In the genomic region with DNA sequence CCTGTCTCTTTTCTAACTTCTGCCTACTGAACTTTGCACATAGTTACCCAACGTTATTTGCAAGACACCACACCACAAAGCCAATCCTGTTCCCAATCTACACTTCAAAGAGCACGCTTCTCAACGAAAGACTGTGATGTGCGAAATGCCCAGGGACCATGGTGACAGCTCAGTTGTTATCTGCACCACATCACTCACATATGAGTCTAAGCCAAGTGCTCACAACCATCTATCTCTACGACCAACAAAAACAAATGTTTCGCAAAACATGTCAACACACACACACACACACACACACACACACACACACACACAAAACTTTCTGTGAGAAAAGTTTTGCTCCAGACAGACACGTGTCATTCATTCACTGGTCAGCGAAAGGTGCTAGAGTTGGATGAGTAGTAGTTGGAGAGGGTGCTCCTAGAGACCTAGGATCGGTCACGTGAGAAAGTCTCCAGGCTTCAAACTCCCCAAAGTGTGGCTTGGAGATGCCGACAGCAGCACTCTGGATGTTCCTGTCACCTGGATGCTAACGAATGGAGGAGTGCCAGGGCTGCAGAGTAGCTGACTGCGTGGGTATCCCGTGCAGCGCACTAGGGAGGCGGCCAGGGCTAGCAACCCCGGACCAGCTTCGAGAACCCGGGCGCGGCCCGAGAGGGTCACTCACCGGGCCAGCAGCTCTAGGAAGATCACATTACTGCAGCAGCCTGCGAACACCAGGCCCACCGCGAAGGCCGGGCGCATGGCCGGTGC, we compare ENCODE assay signal across 8 mouse cellular contexts. TPM values are rescaled to one million over a fixed set of nuclear protein-coding genes. Genes with fewer than 3 reads are reported as not detected.
DNase-seq lines count a peak whose midpoint lies in the region; ATAC-seq and TF ChIP-seq lines count a peak whose summit lies in the region.

No protein-coding gene starts in this region.

- H3K27ac ChIP-seq in cortical plate, adult 2 months (ENCODE audit: insufficient read depth, low read length): no peak overlapping the region
- H3K27ac ChIP-seq in intestine, embryonic 14.5 days (ENCODE audit: low read depth): peak overlapping the region; percentile 73
- H3K27ac ChIP-seq in midbrain, embryonic 13.5 days: peak overlapping the region; percentile 74

- TF ChIP-seq CTCF in cortical plate, adult 2 months (IDR thresholded peaks at IDR 0.05; ENCODE audit: extremely low read depth, insufficient read depth, low read length): no peak

- peaks cover 2% of the 10 kb centered on the region for H3K4me1 ChIP-seq in cortical plate, adult 2 months (ENCODE audit: control insufficient read depth, insufficient read depth, low read length)
- H3K4me1 ChIP-seq in intestine, embryonic 14.5 days (replicated peaks; ENCODE audit: control insufficient read depth, insufficient read depth, low read length): peaks cover 10% of the 10 kb centered on the region
- H3K4me1 ChIP-seq in midbrain, embryonic 13.5 days (replicated peaks): peaks cover 10% of the 10 kb centered on the region

- H3K4me3 ChIP-seq in cortical plate, adult 2 months (ENCODE audit: insufficient read depth, low read length): peak overlapping the region; percentile 66
- H3K4me3 ChIP-seq in intestine, embryonic 14.5 days (ENCODE audit: low read depth, low read length): peak overlapping the region; percentile 86
- peak overlapping the region; percentile 68 for H3K4me3 ChIP-seq in midbrain, embryonic 13.5 days (replicated peaks)

- H3K4me2 ChIP-seq in intestine, embryonic 14.5 days (ENCODE audit: low read length): peak overlapping the region; percentile 72
- H3K4me2 ChIP-seq in midbrain, embryonic 13.5 days (replicated peaks): peak overlapping the region; percentile 72

- no peaks in the 10 kb centered on the region for H3K9me3 ChIP-seq in intestine, embryonic 14.5 days (ENCODE audit: control insufficient read depth, low read length)
- no peaks in the 10 kb centered on the region for H3K9me3 ChIP-seq in midbrain, embryonic 13.5 days

- no peaks in the 10 kb centered on the region for H3K27me3 ChIP-seq in intestine, embryonic 14.5 days (replicated peaks; ENCODE audit: control insufficient read depth, insufficient read depth, low read length)
- H3K27me3 ChIP-seq in midbrain, embryonic 13.5 days: no peaks in the 10 kb centered on the region

- peak; percentile 83 for ATAC-seq in intestine, embryonic 14.5 days (replicated peaks; ENCODE audit: low FRiP score, low TSS enrichment, low read depth)
- ATAC-seq in midbrain, embryonic 13.5 days: peak; percentile 89
- no peak for ATAC-seq in activated CD4-positive, CD25-positive, alpha-beta regulatory T cell, adult 4 months

- 3% methylated on average over 29 of the region's 29 CpGs for WGBS in intestine, embryonic 14.5 days
- WGBS in midbrain, embryonic 13.5 days: 3% methylated on average over 29 of the region's 29 CpGs

- DNase-seq in embryo, embryonic 10 days (ENCODE audit: low spot score): peak; percentile 47
- no peak for DNase-seq in embryo, embryonic 11 days
- DNase-seq in 3134 (ENCODE audit: extremely low read depth, insufficient read length, low spot score): peak; percentile 81
- DNase-seq in intestine, embryonic 14.5 days (ENCODE audit: low spot score): no peak
- DNase-seq in cerebellum, postnatal 36 days: no peak

- no peak for TF ChIP-seq POLR2A in cortical plate, adult 2 months (IDR thresholded peaks at IDR 0.05; ENCODE audit: extremely low read depth, insufficient read depth, low read length)

- H3K9ac ChIP-seq in intestine, embryonic 14.5 days (ENCODE audit: low read length): peak overlapping the region; percentile 70
- H3K9ac ChIP-seq in midbrain, embryonic 13.5 days (replicated peaks): peak overlapping the region; percentile 81

- H3K36me3 ChIP-seq in intestine, embryonic 14.5 days (ENCODE audit: control insufficient read depth, insufficient read depth, low read length): no peaks in the 10 kb centered on the region
- no peaks in the 10 kb centered on the region for H3K36me3 ChIP-seq in midbrain, embryonic 13.5 days

RNA-seq across cellular contexts. Expression of gene Slc35b4, which starts 0.6 kb away (rescaled TPM):
- 52.2 and 54.8 TPM in 2 replicates for polyA plus RNA-seq in cortical plate, adult 2 months (2012; rRNA removed)
- polyA plus RNA-seq in intestine, embryonic 14.5 days (2014; fragmentation: Nextera tagmentation; extraction: Ambion mirVana): 49.4 and 52.1 TPM in 2 replicates
- 39.3 and 42.3 TPM in 2 replicates for polyA plus RNA-seq in midbrain, embryonic 13.5 days (2015; fragmentation: Nextera tagmentation; extraction: Ambion mirVana)
- 10 to 100 TPM; 24.4 to 29.2 TPM for polyA plus RNA-seq in activated CD4-positive, CD25-positive, alpha-beta regulatory T cell, adult 4 months (2017; shearing (Covaris generic))

Comparison
In these comparisons a context has a peak if more than half of its experiments do, and no peak if none do; other contexts are left out.
1. DNase-seq: peak in embryo, embryonic 10 days (single experiment) and 3134 (single experiment); none in embryo, embryonic 11 days (single experiment), intestine, embryonic 14.5 days (single experiment) and cerebellum, postnatal 36 days (0 of 2).
2. Peak in every context shown above with its lines, with median percentiles within 50 percentile points of each other: H3K4me3 ChIP-seq.